Mouse (Mus musculus) large intestine, adult 2 months (tissue): ENCODE results near the gene Rragd. TPM values are rescaled to one million over a fixed set of nuclear protein-coding genes. Genes with fewer than 3 reads are reported as not detected.

Experiments used
- DNase-seq: peaks from one replicate; pipeline ENCODE4 v3.0.0-alpha.2; 2012; ENCODE audit warnings: low read depth, low spot score
- WGBS: fragments of 180-500 bp; shearing (Covaris S2); methylation state at CpG from one replicate; pipeline ENCODE4 v1.1.7; 2018; 5-methylcytosine and 5-hydroxymethylcytosine counted together
- polyA plus RNA-seq: library from polyadenylated mRNA; depleted of rRNA; stranded (reverse); fragments of >200 nt; gene quantifications from 2 replicates; pipeline ENCODE4 v1.2.3, GENCODE M21; 2012

The Rragd gene
- polyA plus RNA-seq, 1 experiment = 5.8 TPM

GRCm38 (mm10) chr4:33031195-33031960, 48.5 kb downstream of the Rragd start, which contains the start of gene Ube2j1:
Ube2j1 (plus strand) TSS chr4:33031416.
- under 1% methylated on average over 121 of the region's 123 CpGs for WGBS
- peak; percentile 63 for DNase-seq

DNA sequence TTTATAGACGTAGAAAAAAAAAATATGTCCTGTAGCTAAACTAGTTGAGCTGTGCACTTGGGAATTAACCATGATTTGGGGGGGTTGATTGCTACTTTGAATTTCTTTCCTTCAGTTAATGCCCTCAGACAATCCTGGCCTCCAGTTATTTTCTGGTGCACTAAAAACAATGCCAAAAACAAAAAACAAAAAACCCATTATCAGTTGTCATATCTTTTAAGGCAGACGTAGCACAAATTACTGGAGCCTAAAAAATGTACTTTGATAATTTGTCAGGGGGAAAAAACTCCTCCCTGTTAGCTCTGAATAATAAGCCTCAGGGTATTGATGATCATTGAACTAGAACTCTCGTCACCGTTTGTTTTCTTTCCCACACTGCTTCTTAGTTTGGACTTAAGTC, 49.2 kb downstream of the Rragd start:
- WGBS = 16% methylated on average over 4 of the region's 4 CpGs
- DNase-seq = no peak

DNA sequence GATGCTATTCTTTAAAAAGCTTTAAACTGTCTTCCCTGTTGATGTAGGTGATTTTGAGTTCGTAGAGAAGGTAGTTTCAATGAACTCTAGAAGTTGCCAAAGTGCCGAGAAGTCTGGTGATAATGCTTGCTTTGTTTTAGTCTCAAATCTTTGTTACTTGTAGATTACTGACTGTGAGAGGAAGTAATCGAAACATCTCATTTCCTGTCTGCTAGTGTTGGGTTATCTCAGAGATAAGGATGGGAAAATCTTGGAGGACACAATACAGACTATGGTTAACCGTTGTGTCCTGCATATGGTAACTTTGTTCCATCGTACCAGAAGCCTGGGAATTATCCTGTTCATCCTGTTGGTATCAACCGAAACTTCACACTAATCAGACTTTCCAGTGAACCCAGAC, 50.7 kb downstream of the Rragd start:
- 59% methylated on average over 6 of the region's 6 CpGs for WGBS
- DNase-seq = no peak

GRCm38 (mm10) chr4:33039826-33040225, 57.0 kb downstream of the Rragd start:
- DNase-seq = no peak

GRCm38 (mm10) chr4:33049601-33050000, 66.8 kb downstream of the Rragd start:
- 95% methylated on average over 11 of the region's 11 CpGs for WGBS
- DNase-seq = no peak

More at GRCm38 (mm10) chr4:33039826-33040225, 57.0 kb downstream of the Rragd start:
- WGBS = 72% methylated on average over 4 of the region's 4 CpGs

GRCm38 (mm10) chr4:33052055-33052454, 69.2 kb downstream of the Rragd start:
- DNase-seq = no peak
- WGBS = 81% methylated on average over 3 of the region's 3 CpGs

- WGBS = 85% methylated on average over 5 of the region's 5 CpGs
Measured at GRCm38 (mm10) chr4:33052650-33053049, 69.8 kb downstream of the Rragd start.

GRCm38 (mm10) chr4:33054426-33054825, 71.6 kb downstream of the Rragd start:
- no peak for DNase-seq

More at GRCm38 (mm10) chr4:33052650-33053049, 69.8 kb downstream of the Rragd start:
- no peak for DNase-seq

DNA sequence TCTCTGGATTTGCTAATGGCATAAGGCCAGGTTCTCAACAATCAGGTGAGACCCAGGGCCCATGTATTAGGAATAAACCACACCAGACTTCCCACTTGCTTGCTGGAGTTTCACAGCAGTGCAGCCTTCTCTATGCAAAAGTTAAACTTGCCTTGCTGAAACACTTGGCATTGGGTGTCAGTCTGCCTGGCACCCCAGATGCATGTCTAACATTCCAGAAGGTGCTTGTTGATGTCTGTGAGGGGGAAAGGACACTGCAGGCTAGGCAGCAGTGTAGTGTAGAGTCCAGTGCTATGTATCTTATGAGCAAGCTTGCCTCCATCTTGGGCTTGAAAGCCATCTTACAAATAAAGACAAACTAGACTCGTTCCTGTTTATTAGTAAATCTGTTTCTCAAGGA, 73.5 kb downstream of the Rragd start:
- WGBS = 45% methylated on average over 1 of the region's 1 CpGs
- no peak for DNase-seq

DNA sequence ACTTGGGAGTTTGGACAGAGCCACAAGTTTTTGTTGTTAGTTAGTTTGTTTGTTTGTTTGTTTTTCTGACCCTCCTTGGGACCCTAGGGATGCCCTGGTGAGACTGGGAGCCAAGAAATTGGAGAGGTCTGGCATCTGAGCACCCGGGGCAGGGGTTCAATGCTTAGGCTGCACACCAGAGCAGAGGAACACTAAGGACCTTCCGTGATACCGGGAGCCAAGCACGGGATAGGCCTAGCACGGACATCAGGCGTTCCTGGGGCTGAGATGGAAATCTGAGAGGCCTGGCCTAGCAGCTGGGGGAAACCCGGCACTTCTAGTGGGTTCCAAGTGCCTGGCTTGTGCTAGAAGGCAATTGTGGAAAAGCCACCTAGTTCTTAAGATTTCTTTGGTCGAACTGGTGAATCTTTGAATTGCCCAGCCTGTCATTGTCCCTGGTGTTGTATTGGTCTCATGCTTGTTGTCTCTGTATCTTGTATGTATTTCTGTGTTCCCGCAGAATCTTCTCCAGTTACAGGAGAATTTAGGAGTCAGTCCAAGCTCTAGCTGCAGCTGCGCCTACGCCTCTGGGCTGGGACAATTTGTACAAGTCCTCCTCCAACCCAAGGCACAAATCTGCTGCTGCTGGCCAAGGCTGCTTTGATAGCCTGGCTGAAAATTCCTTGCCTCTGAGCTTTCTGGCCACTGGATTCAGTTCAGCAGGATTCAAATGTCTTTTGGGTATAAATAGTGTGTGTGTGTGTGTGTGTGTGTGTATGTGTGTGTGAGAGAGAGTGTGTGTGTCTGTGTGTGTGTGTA, 75.3 kb downstream of the Rragd start:
- no peak for DNase-seq

DNA sequence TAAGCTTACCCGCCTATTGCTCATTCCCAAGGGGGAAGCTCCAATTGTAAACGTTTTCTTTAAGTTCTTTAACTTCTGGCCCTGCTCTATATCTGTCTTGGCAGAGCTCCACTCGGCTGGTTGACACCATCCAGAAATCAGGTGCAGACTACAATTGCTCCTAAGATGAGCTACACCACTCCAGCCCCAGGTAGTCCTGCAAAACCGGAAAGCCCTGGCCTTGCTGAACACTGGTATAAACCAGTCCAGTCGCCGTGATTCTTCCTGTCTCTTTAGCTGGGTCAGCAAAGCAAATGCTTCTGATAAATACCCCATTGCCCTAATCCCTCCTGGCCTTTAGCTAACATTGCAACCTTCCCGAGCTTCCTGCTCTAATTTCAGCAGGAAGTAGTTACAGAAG, 78.3 kb downstream of the Rragd start:
- 31% methylated on average over 7 of the region's 7 CpGs for WGBS
- no peak for DNase-seq

More for the DNA sequence above, 75.3 kb downstream of the Rragd start:
- 74% methylated on average over 11 of the region's 11 CpGs for WGBS

DNA sequence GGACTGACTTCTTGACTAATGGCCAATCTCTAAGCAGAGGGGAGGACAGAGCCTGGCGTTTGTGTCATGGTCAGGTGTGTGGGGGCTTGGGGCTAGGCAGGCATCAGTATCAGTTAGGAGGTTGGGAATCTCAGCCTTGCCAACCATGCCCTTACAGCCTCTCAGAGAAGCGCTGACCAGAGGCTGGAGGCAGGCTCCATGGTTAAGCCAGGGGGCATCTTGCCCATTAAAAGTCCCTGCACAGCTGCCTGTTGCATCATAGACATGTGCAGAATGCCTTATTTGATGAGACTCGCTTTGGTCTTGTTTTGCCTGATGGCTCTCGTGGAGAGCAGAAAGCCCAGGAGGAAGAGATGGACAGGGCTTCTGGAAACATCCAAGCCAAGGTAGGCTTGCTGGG, 80.1 kb downstream of the Rragd start, which contains the start of gene Gabrr2:
Gabrr2 (plus strand) TSS at position 19 of the 400 bp plus-strand sequence.
- no peak for DNase-seq
- 83% methylated on average over 4 of the region's 4 CpGs for WGBS

GRCm38 (mm10) chr4:33064986-33065385, 82.1 kb downstream of the Rragd start:
- 77% methylated on average over 6 of the region's 6 CpGs for WGBS
- DNase-seq = no peak

DNA sequence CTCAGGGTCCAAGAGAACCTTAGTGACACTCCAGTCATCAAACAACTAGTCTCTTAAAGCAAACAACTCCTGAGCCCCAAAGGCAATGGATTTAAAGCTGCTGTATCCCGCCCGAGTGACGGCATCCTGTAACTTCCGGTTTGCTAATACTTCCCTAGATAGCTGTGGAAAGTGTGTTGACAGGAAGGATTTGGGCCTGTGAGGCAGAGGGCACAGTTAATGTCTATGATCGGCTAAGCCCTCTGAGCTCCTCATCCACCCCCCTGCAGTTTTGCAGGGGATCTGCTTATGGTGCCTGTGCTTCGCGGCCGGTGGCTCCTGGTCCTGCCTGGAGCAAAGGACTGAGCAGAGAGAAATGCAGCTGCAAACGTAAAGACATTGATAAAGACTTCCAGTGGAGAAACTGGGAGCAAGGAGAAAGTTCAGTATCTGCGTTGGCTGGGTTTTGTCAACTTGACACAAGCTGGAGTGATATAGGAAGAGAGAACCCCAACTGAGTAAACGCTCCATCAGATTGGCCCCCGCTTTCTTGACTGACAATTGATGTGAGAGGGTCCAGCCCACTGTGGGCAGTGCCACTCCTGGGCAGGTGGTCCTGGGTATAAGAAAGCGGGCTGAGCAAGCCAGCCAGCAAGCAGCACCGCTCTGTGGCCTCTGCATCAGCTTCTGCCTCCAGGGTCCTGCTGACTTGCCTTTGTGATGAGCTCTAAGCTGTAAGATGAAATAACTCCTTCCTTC, 83.6 kb downstream of the Rragd start:
- no peak for DNase-seq
- 58% methylated on average over 14 of the region's 14 CpGs for WGBS

- WGBS = 91% methylated on average over 3 of the region's 3 CpGs
- DNase-seq = no peak
Measured at GRCm38 (mm10) chr4:33067331-33067730, 84.5 kb downstream of the Rragd start.

DNA sequence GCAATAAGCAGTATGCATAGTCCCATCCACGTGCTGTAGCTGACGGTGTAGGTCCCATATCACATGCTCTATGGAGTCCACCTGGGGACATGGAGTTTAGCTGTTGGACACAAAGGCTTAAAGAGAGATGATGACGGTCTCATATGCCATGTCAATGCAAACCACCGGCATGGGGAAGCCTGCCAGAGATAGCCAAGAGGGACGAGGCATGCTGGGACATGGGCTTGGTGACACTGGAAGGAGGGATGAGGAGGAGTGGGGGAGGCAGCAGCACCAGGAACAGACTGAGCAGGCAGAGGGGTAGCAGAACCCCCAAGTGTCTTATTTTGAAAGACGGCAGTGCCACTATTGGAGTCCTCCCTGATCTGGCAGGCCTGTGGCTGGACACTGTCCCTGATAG, 85.0 kb downstream of the Rragd start:
- 90% methylated on average over 6 of the region's 6 CpGs for WGBS
- DNase-seq = no peak

GRCm38 (mm10) chr4:33068894-33069293, 86.1 kb downstream of the Rragd start:
- no peak for DNase-seq
- WGBS = 58% methylated on average over 6 of the region's 6 CpGs

GRCm38 (mm10) chr4:33070326-33070725, 87.5 kb downstream of the Rragd start:
- 87% methylated on average over 6 of the region's 6 CpGs for WGBS

GRCm38 (mm10) chr4:33071337-33071736, 88.5 kb downstream of the Rragd start:
- WGBS = 82% methylated on average over 6 of the region's 6 CpGs

More at GRCm38 (mm10) chr4:33070326-33070725, 87.5 kb downstream of the Rragd start:
- DNase-seq = no peak

More at GRCm38 (mm10) chr4:33071337-33071736, 88.5 kb downstream of the Rragd start:
- DNase-seq = no peak
